Mouse (Mus musculus) liver (tissue): ENCODE data around the gene Rsad1.

Experiments
- DNase-seq: peaks from one replicate; pipeline ENCODE4 v3.0.0-alpha.2; 2020; ENCODE audit warnings: mixed read lengths

Gene Rsad1

DNA sequence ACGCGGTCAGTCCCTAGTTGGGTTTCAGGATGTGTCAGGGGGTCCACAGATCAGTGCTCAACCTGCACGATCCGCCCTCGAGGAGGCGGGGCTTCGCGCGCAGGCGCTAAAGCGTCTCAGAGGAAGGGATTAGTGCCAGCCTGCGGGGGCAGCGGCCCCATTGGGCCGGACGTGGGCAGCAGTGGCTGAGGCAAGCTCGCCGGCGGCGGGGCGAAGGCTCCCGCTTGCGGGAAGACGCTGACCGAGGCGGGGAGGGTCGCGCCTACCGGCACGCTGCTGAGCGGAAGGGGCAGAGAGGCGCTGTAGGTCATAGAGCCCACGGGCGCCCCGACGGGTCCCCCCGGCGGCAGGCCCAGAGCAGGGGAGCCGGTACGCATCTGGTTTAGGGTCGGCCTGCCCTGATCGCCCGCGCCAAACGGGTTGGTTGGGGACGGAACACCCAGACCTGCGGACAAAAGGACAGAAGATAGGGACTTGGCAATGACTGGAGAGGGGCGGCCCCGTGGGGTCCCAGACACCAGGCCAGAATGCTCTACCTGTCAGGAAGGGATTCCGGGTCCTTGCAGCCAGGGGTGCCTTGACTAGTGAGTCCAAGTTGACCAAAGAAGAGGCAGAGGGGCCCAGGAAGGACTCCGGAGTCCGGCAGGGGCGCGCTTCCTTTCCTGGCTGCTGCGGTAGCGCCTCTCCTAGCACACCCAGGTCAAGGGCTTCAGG is 57.9 kb downstream of the Rsad1 start:
- DNase-seq = peak; percentile 47
